Mouse (Mus musculus) right cerebral cortex, postnatal 10 days (tissue): ENCODE data around the gene Gm10563.

ENCODE experiments used
- DNase-seq, 2 experiments: peaks; one replicate each; pipeline ENCODE4 v3.0.0; 2021; ENCODE audit warnings: low spot score in 2 of 2

Gm10563 gene

GRCm38 (mm10) chr4:155653086-155653450 lies 7.9 kb upstream of the Gm10563 start, which contains the start of gene Mmp23:
Gene Mmp23, minus strand, starts transcription at chr4:155653384.
- DNase-seq = peak in 1 of 2 experiments; percentile 56

GRCm38 (mm10) chr4:155652283-155653085 lies 7.3 kb upstream of the Gm10563 start:
- DNase-seq = no peak

- DNase-seq = no peak
Observed at GRCm38 (mm10) chr4:155651553-155652269, 6.5 kb upstream of the Gm10563 start.

- DNase-seq = no peak
Observed at GRCm38 (mm10) chr4:155649355-155649754, 4.1 kb upstream of the Gm10563 start.

- DNase-seq = no peak
Observed at GRCm38 (mm10) chr4:155645721-155646120, 513 bp upstream of the Gm10563 start.

- DNase-seq = no peak
Observed at GRCm38 (mm10) chr4:155643531-155643930, 1.7 kb downstream of the Gm10563 start.

- no peak for DNase-seq
Observed at GRCm38 (mm10) chr4:155635766-155636499, 9.3 kb downstream of the Gm10563 start.

GRCm38 (mm10) chr4:155630267-155630666 lies 14.9 kb downstream of the Gm10563 start:
- DNase-seq = no peak

GRCm38 (mm10) chr4:155624338-155625291 lies 20.6 kb downstream of the Gm10563 start, which contains the start of gene Cdk11b:
Gene Cdk11b, plus strand, starts transcription at chr4:155624854.
- DNase-seq = peak; percentile 99

GRCm38 (mm10) chr4:155618321-155618720 lies 26.9 kb downstream of the Gm10563 start:
- DNase-seq = no peak

GRCm38 (mm10) chr4:155613264-155613663 lies 31.9 kb downstream of the Gm10563 start:
- no peak for DNase-seq

GRCm38 (mm10) chr4:155611860-155612259 lies 33.3 kb downstream of the Gm10563 start:
- DNase-seq = no peak

- DNase-seq = no peak
Observed at GRCm38 (mm10) chr4:155606825-155607224, 38.4 kb downstream of the Gm10563 start.

GRCm38 (mm10) chr4:155605132-155605531 lies 40.1 kb downstream of the Gm10563 start:
- DNase-seq = no peak

- DNase-seq = no peak
Observed at GRCm38 (mm10) chr4:155603801-155604200, 41.4 kb downstream of the Gm10563 start.

GRCm38 (mm10) chr4:155602753-155603152 lies 42.5 kb downstream of the Gm10563 start:
- DNase-seq = no peak

GRCm38 (mm10) chr4:155601997-155602456 lies 43.2 kb downstream of the Gm10563 start:
- no peak for DNase-seq

GRCm38 (mm10) chr4:155601091-155601996 lies 43.9 kb downstream of the Gm10563 start, which contains the start of gene Slc35e2:
Gene Slc35e2, plus strand, starts transcription at chr4:155601416.
- DNase-seq = peak; percentile 94 to 95

- DNase-seq = no peak
Observed at GRCm38 (mm10) chr4:155599901-155600825, 45.0 kb downstream of the Gm10563 start.
